Comparison of ENCODE assay signal across 16 mouse cellular contexts in genomic region chr1:166793717-166794081, GRCm38 (mm10).
DNase-seq lines count a peak whose midpoint lies in the region.
"Had no signal": no experiment of that assay in that cellular context is flagged by ENCODE, and none has a peak within 500 bp of the region (broad histone marks: within the 10 kb centered on the region; RNA-seq: fewer than 3 reads in every experiment).

No protein-coding gene starts in this region.

- no peaks in the 10 kb centered on the region for H3K36me3 ChIP-seq in macrophage (ENCODE audit: inconsistent target)
- H3K36me3 ChIP-seq: hindbrain, embryonic 13.5 days; intestine, embryonic 15.5 days; liver, embryonic 13.5 days; lung, embryonic 15.5 days had no signal

- 85% methylated on average over 1 of the region's 1 CpGs for WGBS in macrophage (ENCODE audit: missing documents)

- H3K27ac ChIP-seq in macrophage = peak overlapping the region; percentile 85
- H3K27ac ChIP-seq: hindbrain, embryonic 13.5 days; intestine, embryonic 15.5 days; liver, embryonic 13.5 days; lung, embryonic 15.5 days had no signal

- no peak overlapping the region for H3K4me3 ChIP-seq in macrophage (ENCODE audit: inconsistent target)
- H3K4me3 ChIP-seq: hindbrain, embryonic 13.5 days; intestine, embryonic 15.5 days; liver, embryonic 13.5 days; lung, embryonic 15.5 days had no signal

- DNase-seq in adrenal gland, adult (ENCODE audit: inconsistent age in 2 of 2, low spot score in 1 of 2) = peak; percentile 88 to 93
- no peak for DNase-seq in adrenal gland, postnatal 4 days (ENCODE audit: low spot score in 2 of 2)
- DNase-seq in heart, adult 11 months = peak; percentile 90
- DNase-seq in heart, postnatal 4 days = no peak
- DNase-seq in adrenal gland, adult 2 months = peak; percentile 88
- no peak for DNase-seq in kidney, adult 8-10 months
- no peak for DNase-seq in thymus, postnatal 25 days
- DNase-seq: cerebellum, adult 8-10 months; layer of hippocampus, postnatal 36 days; liver, embryonic 13.5 days; midbrain, embryonic 14.5 days; right cerebral cortex, postnatal 14 days had no signal

- H3K79me2 ChIP-seq in macrophage (ENCODE audit: inconsistent target) = no peaks in the 10 kb centered on the region

Comparison
In these comparisons a context has a peak if more than half of its experiments do, and no peak if none do; other contexts are left out.
1. DNase-seq: peak in adrenal gland, adult (2 of 2), heart, adult 11 months (single experiment) and adrenal gland, adult 2 months (single experiment); none in adrenal gland, postnatal 4 days (0 of 2), heart, postnatal 4 days (single experiment), kidney, adult 8-10 months (0 of 2) and thymus, postnatal 25 days (single experiment).